Mouse (Mus musculus): ENCODE results near the gene Apoc3. TPM values are rescaled to one million over a fixed set of nuclear protein-coding genes. Genes with fewer than 3 reads are reported as not detected.

The Apoc3 gene
- total RNA-seq, 1 experiment: not detected

DNA sequence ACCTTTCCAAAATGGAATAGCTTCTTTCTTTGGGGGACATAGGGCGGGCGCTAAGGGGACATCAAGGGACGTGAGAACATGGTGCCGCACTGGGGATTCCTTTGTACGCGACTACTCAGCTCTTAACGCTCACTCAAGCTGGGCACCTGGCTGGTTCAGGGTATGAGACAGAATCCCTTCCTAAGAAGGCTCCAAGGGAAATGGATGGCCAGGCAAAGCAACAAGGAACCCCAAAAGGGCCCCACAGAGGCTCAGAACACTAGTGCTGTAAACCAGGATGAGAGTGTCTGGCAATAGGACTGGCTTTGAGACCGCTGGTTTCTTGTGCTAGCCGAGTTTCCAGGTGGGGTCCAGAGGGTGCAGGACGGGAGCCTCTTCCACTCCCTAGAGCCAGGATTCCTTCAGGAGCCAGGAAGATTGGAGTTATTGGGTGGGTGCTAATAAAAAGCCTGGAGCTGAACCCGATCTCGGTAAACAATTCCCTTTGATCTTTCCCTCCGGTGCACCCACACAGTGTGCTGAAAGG, 4.9 kb downstream of the Apoc3 start:
- no peak for TF ChIP-seq CHD2 (IDR thresholded peaks at IDR 0.05; ENCODE audit: low read depth, low read length)
- no peak for TF ChIP-seq HCFC1 (IDR thresholded peaks at IDR 0.05; ENCODE audit: borderline replicate concordance, insufficient read depth, low read length)
- TF ChIP-seq MAFK (IDR thresholded peaks at IDR 0.05; ENCODE audit: insufficient read depth, low read depth, low read length): no peak
- no peak for TF ChIP-seq ZC3H11A (IDR thresholded peaks at IDR 0.05; ENCODE audit: borderline replicate concordance, low read depth, low read length)
- TF ChIP-seq ZNF384 (IDR thresholded peaks at IDR 0.05; ENCODE audit: low read depth, low read length): no peak
- Histone ChIP-seq H3K9me3 (ENCODE audit: control insufficient read depth, insufficient read depth, low read depth, low read length) (no peaks in the 10 kb centered on the region), H3K27ac (ENCODE audit: insufficient read depth, low read depth, low read length, poor library complexity, severe bottlenecking) (no peak overlapping the region), H3K4me1 (ENCODE audit: control insufficient read depth in 2 of 2, insufficient read depth in 2 of 2, low read length in 2 of 2, poor library complexity in 1 of 2) (peaks cover 0 to 3% of the 10 kb centered on the region in 2 experiments; a peak in 1 of 4 replicates), H3K36me3 (ENCODE audit: control insufficient read depth, insufficient read depth, low read length, poor library complexity, severe bottlenecking) (no peaks in the 10 kb centered on the region), H3K4me3 (ENCODE audit: insufficient read depth in 1 of 2, low read depth in 1 of 2, low read length in 2 of 2, poor library complexity in 1 of 2, severe bottlenecking in 1 of 2) (peak overlapping the region; percentile 50 to 59), H3K9ac (ENCODE audit: insufficient read depth, low read depth, low read length, poor library complexity, severe bottlenecking) (peak overlapping the region; percentile 45)
- no peak for DNase-seq (ENCODE audit: low read depth, low spot score)
- in situ Hi-C loops (cut with MboI; ENCODE audit: low sequenced_read_pairs in 2 of 2, unreplicated experiment in 2 of 2): no loop called here

DNA sequence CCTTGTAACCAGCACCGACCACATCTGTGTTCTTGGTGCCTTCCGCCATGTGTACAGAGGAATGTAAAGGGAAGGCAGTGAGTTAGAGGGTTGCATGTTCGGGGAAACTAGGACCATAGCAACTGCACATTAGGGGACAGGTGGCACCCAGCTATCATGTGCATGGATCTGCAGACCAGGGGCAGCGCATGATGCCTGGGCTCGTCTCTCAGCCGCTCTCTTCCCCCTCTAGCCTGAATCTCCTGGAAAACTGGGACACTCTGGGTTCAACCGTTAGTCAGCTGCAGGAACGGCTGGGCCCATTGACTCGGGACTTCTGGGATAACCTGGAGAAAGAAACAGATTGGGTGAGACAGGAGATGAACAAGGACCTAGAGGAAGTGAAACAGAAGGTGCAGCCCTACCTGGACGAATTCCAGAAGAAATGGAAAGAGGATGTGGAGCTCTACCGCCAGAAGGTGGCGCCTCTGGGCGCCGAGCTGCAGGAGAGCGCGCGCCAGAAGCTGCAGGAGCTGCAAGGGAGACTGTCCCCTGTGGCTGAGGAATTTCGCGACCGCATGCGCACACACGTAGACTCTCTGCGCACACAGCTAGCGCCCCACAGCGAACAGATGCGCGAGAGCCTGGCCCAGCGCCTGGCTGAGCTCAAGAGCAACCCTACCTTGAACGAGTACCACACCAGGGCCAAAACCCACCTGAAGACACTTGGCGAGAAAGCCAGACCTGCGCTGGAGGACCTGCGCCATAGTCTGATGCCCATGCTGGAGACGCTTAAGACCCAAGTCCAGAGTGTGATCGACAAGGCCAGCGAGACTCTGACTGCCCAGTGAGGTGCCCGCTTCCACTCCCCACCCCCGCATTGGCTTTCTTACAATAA, 5.6 kb downstream of the Apoc3 start:
- DNase-seq (ENCODE audit: low read depth, low spot score): peak; percentile 76
- no peaks in the 10 kb centered on the region for H3K9me3 ChIP-seq (ENCODE audit: control insufficient read depth, insufficient read depth, low read depth, low read length)
- peak overlapping the region; percentile 50 to 59 for H3K4me3 ChIP-seq (ENCODE audit: insufficient read depth in 1 of 2, low read depth in 1 of 2, low read length in 2 of 2, poor library complexity in 1 of 2, severe bottlenecking in 1 of 2)
- peaks cover 0 to 3% of the 10 kb centered on the region in 2 experiments; a peak in 1 of 4 replicates for H3K4me1 ChIP-seq (ENCODE audit: control insufficient read depth in 2 of 2, insufficient read depth in 2 of 2, low read length in 2 of 2, poor library complexity in 1 of 2)
- no peaks in the 10 kb centered on the region for H3K36me3 ChIP-seq (ENCODE audit: control insufficient read depth, insufficient read depth, low read length, poor library complexity, severe bottlenecking)
- in situ Hi-C loops (cut with MboI; ENCODE audit: low sequenced_read_pairs in 2 of 2, unreplicated experiment in 2 of 2): no loop called here
- H3K27ac ChIP-seq (ENCODE audit: insufficient read depth, low read depth, low read length, poor library complexity, severe bottlenecking): no peak overlapping the region
- TF ChIP-seq MAFK (IDR thresholded peaks at IDR 0.05; ENCODE audit: insufficient read depth, low read depth, low read length) (no peak), HCFC1 (IDR thresholded peaks at IDR 0.05; ENCODE audit: borderline replicate concordance, insufficient read depth, low read length) (0 out of 2 replicates have a peak, but pooled peaks have one; percentile 41)
- H3K9ac ChIP-seq (ENCODE audit: insufficient read depth, low read depth, low read length, poor library complexity, severe bottlenecking): peak overlapping the region; percentile 45

DNA sequence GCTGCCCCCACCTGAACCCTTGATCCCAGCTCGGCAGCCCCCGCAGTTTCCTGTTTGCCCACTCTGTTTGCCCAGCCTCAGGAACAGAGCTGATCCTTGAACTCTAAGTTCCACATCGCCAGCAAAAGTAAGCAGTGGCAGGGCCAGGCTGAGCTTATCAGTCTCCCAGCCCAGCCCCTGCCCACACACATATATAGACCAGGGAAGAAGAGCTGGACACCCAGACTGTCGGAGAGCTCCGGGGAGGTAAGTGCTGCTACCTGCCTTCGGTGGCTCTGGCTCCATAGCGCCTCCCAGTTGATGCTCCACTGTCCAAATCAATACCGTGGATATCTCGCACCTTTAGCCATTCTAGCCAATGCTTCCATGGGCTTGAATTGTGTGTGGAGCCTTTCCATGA, 6.9 kb downstream of the Apoc3 start, which contains the start of gene Apoa1:
TSS of gene Apoa1 (plus strand) at position 90 of the 400 bp plus-strand sequence.
- Histone ChIP-seq H3K4me1 (ENCODE audit: control insufficient read depth in 2 of 2, insufficient read depth in 2 of 2, low read length in 2 of 2, poor library complexity in 1 of 2) (peaks cover 0 to 3% of the 10 kb centered on the region in 2 experiments; a peak in 1 of 4 replicates), H3K27ac (ENCODE audit: insufficient read depth, low read depth, low read length, poor library complexity, severe bottlenecking) (no peak within 1 kb of the TSS), H3K4me3 (ENCODE audit: insufficient read depth in 1 of 2, low read depth in 1 of 2, low read length in 2 of 2, poor library complexity in 1 of 2, severe bottlenecking in 1 of 2) (no peak within 1 kb of the TSS), H3K36me3 (ENCODE audit: control insufficient read depth, insufficient read depth, low read length, poor library complexity, severe bottlenecking) (no peaks in the 10 kb centered on the region), H3K9me3 (ENCODE audit: control insufficient read depth, insufficient read depth, low read depth, low read length) (no peaks in the 10 kb centered on the region), H3K9ac (ENCODE audit: insufficient read depth, low read depth, low read length, poor library complexity, severe bottlenecking) (no peak within 1 kb of the TSS)
- in situ Hi-C loops (cut with MboI; ENCODE audit: low sequenced_read_pairs in 2 of 2, unreplicated experiment in 2 of 2): no loop called here
- TF ChIP-seq ZC3H11A (IDR thresholded peaks at IDR 0.05; ENCODE audit: borderline replicate concordance, low read depth, low read length) (no peak), MAFK (IDR thresholded peaks at IDR 0.05; ENCODE audit: insufficient read depth, low read depth, low read length) (no peak), CHD2 (IDR thresholded peaks at IDR 0.05; ENCODE audit: low read depth, low read length) (no peak), HCFC1 (IDR thresholded peaks at IDR 0.05; ENCODE audit: borderline replicate concordance, insufficient read depth, low read length) (no peak)
- DNase-seq (ENCODE audit: low read depth, low spot score): no peak

DNA sequence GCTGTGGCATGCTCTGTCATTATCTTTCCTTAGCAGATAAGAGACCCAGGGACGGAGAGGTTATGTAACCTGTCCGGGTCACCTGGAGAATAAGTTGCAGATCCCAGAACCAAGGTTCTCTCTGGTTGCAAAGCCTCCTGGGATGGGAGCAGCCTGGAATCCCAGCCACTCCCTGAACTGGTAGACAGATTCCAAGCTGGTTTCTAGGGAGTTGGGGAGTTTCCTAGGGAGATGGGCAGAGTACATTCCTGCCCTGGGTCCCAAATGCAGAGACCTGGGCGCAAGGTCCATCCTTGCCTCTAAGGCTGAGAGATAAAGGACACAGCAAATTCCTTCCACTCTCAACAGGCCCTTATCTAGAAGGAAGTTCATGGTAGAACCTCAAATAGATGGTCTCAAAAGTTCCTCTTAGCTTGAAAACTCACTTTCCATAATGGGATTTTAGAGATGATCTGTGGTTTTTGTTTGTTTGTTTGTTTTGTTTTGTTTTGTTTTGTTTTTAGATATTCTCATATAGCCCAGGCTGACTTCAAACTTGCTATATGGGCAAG, 8.3 kb downstream of the Apoc3 start:
- in situ Hi-C loops (cut with MboI; ENCODE audit: low sequenced_read_pairs in 2 of 2, unreplicated experiment in 2 of 2): no loop called here
- no peak for DNase-seq (ENCODE audit: low read depth, low spot score)
- TF ChIP-seq ZNF384 (IDR thresholded peaks at IDR 0.05; ENCODE audit: low read depth, low read length): no peak
- no peak for TF ChIP-seq ZC3H11A (IDR thresholded peaks at IDR 0.05; ENCODE audit: borderline replicate concordance, low read depth, low read length)
- no peak for TF ChIP-seq HCFC1 (IDR thresholded peaks at IDR 0.05; ENCODE audit: borderline replicate concordance, insufficient read depth, low read length)
- TF ChIP-seq CHD2 (IDR thresholded peaks at IDR 0.05; ENCODE audit: low read depth, low read length): no peak
- no peak for TF ChIP-seq MAFK (IDR thresholded peaks at IDR 0.05; ENCODE audit: insufficient read depth, low read depth, low read length)
- Histone ChIP-seq H3K36me3 (ENCODE audit: control insufficient read depth, insufficient read depth, low read length, poor library complexity, severe bottlenecking) (no peaks in the 10 kb centered on the region), H3K9ac (ENCODE audit: insufficient read depth, low read depth, low read length, poor library complexity, severe bottlenecking) (no peak overlapping the region), H3K9me3 (ENCODE audit: control insufficient read depth, insufficient read depth, low read depth, low read length) (no peaks in the 10 kb centered on the region), H3K27ac (ENCODE audit: insufficient read depth, low read depth, low read length, poor library complexity, severe bottlenecking) (no peak overlapping the region), H3K4me1 (ENCODE audit: control insufficient read depth in 2 of 2, insufficient read depth in 2 of 2, low read length in 2 of 2, poor library complexity in 1 of 2) (peaks cover 0 to 3% of the 10 kb centered on the region in 2 experiments; a peak in 1 of 4 replicates), H3K4me3 (ENCODE audit: insufficient read depth in 1 of 2, low read depth in 1 of 2, low read length in 2 of 2, poor library complexity in 1 of 2, severe bottlenecking in 1 of 2) (no peak overlapping the region)
